Mouse (Mus musculus) CH12.LX (cell line): ENCODE results near the gene Stt3a. TPM values are rescaled to one million over a fixed set of nuclear protein-coding genes. Genes with fewer than 3 reads are reported as not detected.

ENCODE experiments used
- DNase-seq: peaks from one replicate; pipeline ENCODE4 v3.0.0-alpha.2; 2013; ENCODE audit errors: extremely low read depth
- H3K27ac ChIP-seq: 2 replicates; pipeline ENCODE4 v1.5.1; 2012; ENCODE audit warnings: low read depth, mild to moderate bottlenecking, control low read depth, moderate library complexity; ENCODE audit not compliant: insufficient read depth
- H3K27me3 ChIP-seq: replicated peaks from 2 replicates; pipeline ENCODE3; 2012; ENCODE audit warnings: inconsistent platforms
- H3K36me3 ChIP-seq, 2 experiments: replicated peaks in 1 of 2; 2 replicates each; pipeline versions ENCODE3 to v1.6.1; 2012; ENCODE audit warnings: inconsistent platforms in 1 of 2, low read length in 1 of 2, mild to moderate bottlenecking in 1 of 2, mixed read lengths in 1 of 2, moderate library complexity in 1 of 2; ENCODE audit not compliant: control insufficient read depth in 1 of 2, insufficient read depth in 1 of 2
- H3K4me1 ChIP-seq, 2 experiments: 2 replicates each; pipeline ENCODE4 v1.6.1; 2012; ENCODE audit warnings: inconsistent platforms in 1 of 2, moderate library complexity in 1 of 2; ENCODE audit not compliant: insufficient read depth in 2 of 2, control insufficient read depth in 1 of 2
- H3K4me2 ChIP-seq: 2 replicates; pipeline ENCODE4 v1.6.1; 2012; ENCODE audit warnings: low read depth, mild to moderate bottlenecking, control low read depth; ENCODE audit not compliant: poor library complexity, insufficient read depth, severe bottlenecking
- H3K4me3 ChIP-seq, 3 experiments: fragments of 150-350 bp in 1 of 3; sonication (generic) in 1 of 3; replicated peaks in 1 of 3; 2 replicates each; pipeline versions ENCODE3 to v1.5.1; 2011 to 2012; ENCODE audit warnings: low read depth in 2 of 3, low read length in 2 of 3, mild to moderate bottlenecking in 2 of 3, moderate library complexity in 2 of 3, control low read depth in 1 of 3, improper control_type of control experiment in 1 of 3, inconsistent platforms in 1 of 3, mixed read lengths in 1 of 3; ENCODE audit not compliant: poor library complexity in 1 of 3
- H3K79me2 ChIP-seq: replicated peaks from 2 replicates; pipeline ENCODE4 v1.6.1; 2012; ENCODE audit warnings: mild to moderate bottlenecking, moderate library complexity; ENCODE audit not compliant: control insufficient read depth, poor library complexity, insufficient read depth, severe bottlenecking; ENCODE audit errors: extremely low read depth
- H3K9ac ChIP-seq: 2 replicates; pipeline ENCODE4 v1.6.1; 2012; ENCODE audit warnings: low read depth, mild to moderate bottlenecking, control low read depth, moderate library complexity; ENCODE audit not compliant: insufficient read depth
- H3K9me3 ChIP-seq: replicated peaks from 2 replicates; pipeline ENCODE3; 2012; ENCODE audit warnings: low read length, inconsistent platforms, mixed read lengths
- BHLHE40 ChIP-seq: IDR thresholded peaks from 2 replicates; pipeline ENCODE4 v1.6.1; 2011; ENCODE audit warnings: mild to moderate bottlenecking, low read depth, low read length, improper control_type of control experiment
- CHD1 ChIP-seq: IDR thresholded peaks from 2 replicates; pipeline ENCODE4 v1.6.1; 2012; ENCODE audit warnings: low read depth, low read length, improper control_type of control experiment, inconsistent platforms
- CHD2 ChIP-seq: IDR thresholded peaks from 2 replicates; pipeline ENCODE4 v1.6.1; 2011; ENCODE audit warnings: low read length, improper control_type of control experiment
- CTCF ChIP-seq, 2 experiments: IDR thresholded peaks in 1 of 2; conservative IDR thresholded peaks in 1 of 2; 2 replicates each; pipeline ENCODE4 v1.5.1; 2011 to 2012; ENCODE audit warnings: low read depth in 2 of 2, low read length in 2 of 2, improper control_type of control experiment in 1 of 2, inconsistent platforms in 1 of 2, mild to moderate bottlenecking in 1 of 2, moderate library complexity in 1 of 2
- E2F4 ChIP-seq: IDR thresholded peaks from 2 replicates; pipeline ENCODE4 v1.6.1; 2011; ENCODE audit warnings: low read depth, low read length, improper control_type of control experiment; ENCODE audit not compliant: insufficient replicate concordance
- ELF1 ChIP-seq: IDR thresholded peaks from 2 replicates; pipeline ENCODE4 v1.6.1; 2014; ENCODE audit warnings: low read depth, mild to moderate bottlenecking, inconsistent platforms, low read length, improper control_type of control experiment
- EP300 ChIP-seq: IDR thresholded peaks from 2 replicates; pipeline ENCODE4 v1.6.1; 2011; ENCODE audit warnings: low read length, improper control_type of control experiment
- ETS1 ChIP-seq: conservative IDR thresholded peaks from 2 replicates; pipeline ENCODE4 v1.6.1; 2012; ENCODE audit warnings: low read depth, mild to moderate bottlenecking, inconsistent platforms, low read length, improper control_type of control experiment, moderate library complexity
- GABPA ChIP-seq: IDR thresholded peaks from 2 replicates; pipeline ENCODE4 v1.6.1; 2012; ENCODE audit warnings: low read depth, low read length, improper control_type of control experiment, inconsistent platforms; ENCODE audit not compliant: insufficient replicate concordance
- HCFC1 ChIP-seq: IDR thresholded peaks from 2 replicates; pipeline ENCODE4 v1.6.1; 2012; ENCODE audit warnings: low read depth, mild to moderate bottlenecking, inconsistent platforms, low read length, improper control_type of control experiment
- IRF4 ChIP-seq: IDR thresholded peaks from 2 replicates; pipeline ENCODE4 v1.6.1; 2014; ENCODE audit warnings: low read depth, mild to moderate bottlenecking, inconsistent platforms, low read length, improper control_type of control experiment
- JUN ChIP-seq: IDR thresholded peaks from 2 replicates; pipeline ENCODE4 v1.6.1; 2011; ENCODE audit warnings: low read depth, mild to moderate bottlenecking, low read length, improper control_type of control experiment, moderate library complexity; ENCODE audit not compliant: insufficient read depth
- JUND ChIP-seq: conservative IDR thresholded peaks from 2 replicates; pipeline ENCODE4 v1.6.1; 2011; ENCODE audit warnings: low read depth, low read length, improper control_type of control experiment
- KAT2A ChIP-seq: IDR thresholded peaks from 2 replicates; pipeline ENCODE4 v1.6.1; 2012; ENCODE audit warnings: low read length, improper control_type of control experiment, inconsistent platforms; ENCODE audit not compliant: insufficient replicate concordance
- MAFK ChIP-seq: IDR thresholded peaks from 2 replicates; pipeline ENCODE4 v1.6.1; 2011; ENCODE audit warnings: low read length, improper control_type of control experiment; ENCODE audit not compliant: insufficient replicate concordance
- MAX ChIP-seq: IDR thresholded peaks from 2 replicates; pipeline ENCODE4 v1.6.1; 2011; ENCODE audit warnings: low read length, improper control_type of control experiment
- MAZ ChIP-seq: IDR thresholded peaks from 2 replicates; pipeline ENCODE4 v1.6.1; 2012; ENCODE audit warnings: low read depth, mild to moderate bottlenecking, inconsistent platforms, low read length, improper control_type of control experiment, moderate library complexity
- MEF2A ChIP-seq: IDR thresholded peaks from 2 replicates; pipeline ENCODE4 v1.6.1; 2014; ENCODE audit warnings: low read depth, mild to moderate bottlenecking, inconsistent platforms, low read length, improper control_type of control experiment, borderline replicate concordance
- MXI1 ChIP-seq: IDR thresholded peaks from 2 replicates; pipeline ENCODE4 v1.6.1; 2011; ENCODE audit warnings: mild to moderate bottlenecking, low read depth, low read length, improper control_type of control experiment
- MYC ChIP-seq: IDR thresholded peaks from 2 replicates; pipeline ENCODE4 v1.6.1; 2011; ENCODE audit warnings: low read depth, mild to moderate bottlenecking, improper control_type of control experiment, low read length
- NELFE ChIP-seq: IDR thresholded peaks from 2 replicates; pipeline ENCODE4 v1.6.1; 2011; ENCODE audit warnings: low read depth, low read length, improper control_type of control experiment
- NRF1 ChIP-seq: IDR thresholded peaks from 2 replicates; pipeline ENCODE4 v1.6.1; 2014; ENCODE audit warnings: low read depth, mild to moderate bottlenecking, inconsistent platforms, low read length, improper control_type of control experiment, moderate library complexity
- PAX5 ChIP-seq: IDR thresholded peaks from 2 replicates; pipeline ENCODE4 v1.6.1; 2012; ENCODE audit warnings: low read length, inconsistent platforms, mixed read lengths
- POLR2A ChIP-seq: IDR thresholded peaks from 2 replicates; pipeline ENCODE4 v1.6.1; 2011; ENCODE audit warnings: low read depth, mild to moderate bottlenecking, improper control_type of control experiment, low read length
- POLR2AphosphoS2 ChIP-seq: IDR thresholded peaks from 2 replicates; pipeline ENCODE4 v1.6.1; 2011; ENCODE audit warnings: low read depth, low read length, improper control_type of control experiment
- RAD21 ChIP-seq: IDR thresholded peaks from 2 replicates; pipeline ENCODE4 v1.6.1; 2011; ENCODE audit warnings: low read depth, mild to moderate bottlenecking, low read length, improper control_type of control experiment, moderate library complexity
- RCOR1 ChIP-seq: conservative IDR thresholded peaks from 2 replicates; pipeline ENCODE4 v1.6.1; 2012; ENCODE audit warnings: low read depth, mild to moderate bottlenecking, inconsistent platforms, low read length, improper control_type of control experiment
- SIN3A ChIP-seq: IDR thresholded peaks from 2 replicates; pipeline ENCODE4 v1.6.1; 2012; ENCODE audit warnings: low read length, improper control_type of control experiment, inconsistent platforms
- SMC3 ChIP-seq: IDR thresholded peaks from 2 replicates; pipeline ENCODE4 v1.6.1; 2011; ENCODE audit warnings: low read depth, low read length, improper control_type of control experiment
- TBP ChIP-seq: conservative IDR thresholded peaks from 2 replicates; pipeline ENCODE4 v1.6.1; 2011; ENCODE audit warnings: low read depth, low read length, improper control_type of control experiment
- TCF12 ChIP-seq: IDR thresholded peaks from 2 replicates; pipeline ENCODE4 v1.6.1; 2014; ENCODE audit warnings: low read depth, mild to moderate bottlenecking, inconsistent platforms, low read length, improper control_type of control experiment
- UBTF ChIP-seq: IDR thresholded peaks from 2 replicates; pipeline ENCODE4 v1.6.1; 2012; ENCODE audit warnings: low read depth, mild to moderate bottlenecking, inconsistent platforms, low read length, improper control_type of control experiment, moderate library complexity
- USF1 ChIP-seq: IDR thresholded peaks from 2 replicates; pipeline ENCODE4 v1.6.1; 2014; ENCODE audit warnings: low read depth, mild to moderate bottlenecking, inconsistent platforms, low read length, improper control_type of control experiment
- USF2 ChIP-seq: conservative IDR thresholded peaks from 2 replicates; pipeline ENCODE4 v1.6.1; 2011; ENCODE audit warnings: low read depth, low read length, improper control_type of control experiment
- ZC3H11A ChIP-seq: IDR thresholded peaks from 2 replicates; pipeline ENCODE4 v1.6.1; 2012; ENCODE audit warnings: low read depth, mild to moderate bottlenecking, inconsistent platforms, low read length, improper control_type of control experiment
- ZKSCAN1 ChIP-seq: IDR thresholded peaks from 2 replicates; pipeline ENCODE4 v1.6.1; 2012; ENCODE audit warnings: low read depth, inconsistent platforms, low read length, improper control_type of control experiment, borderline replicate concordance
- ZMIZ1 ChIP-seq: IDR thresholded peaks from 2 replicates; pipeline ENCODE4 v1.6.1; 2012; ENCODE audit warnings: low read depth, mild to moderate bottlenecking, inconsistent platforms, low read length, improper control_type of control experiment
- ZNF384 ChIP-seq: IDR thresholded peaks from 2 replicates; pipeline ENCODE4 v1.6.1; 2012; ENCODE audit warnings: low read depth, low read length, improper control_type of control experiment, inconsistent platforms
- dilution Hi-C: fragments of 300-500 bp; cut with MboI; formaldehyde crosslinking; loops from 2 replicates; pipeline ENCODE4 v1.14.3; 2020; ENCODE audit warnings: low sequenced_read_pairs; ENCODE audit not compliant: extremely low pct_unique_long_range_greater_than_20kb, extremely low pct_ligation_motif_present
- in situ Hi-C: fragments of 300-500 bp; cut with MboI; formaldehyde crosslinking; loops from 3 replicates; pipeline ENCODE4 v1.14.3; 2019; ENCODE audit warnings: low sequenced_read_pairs, low pct_ligation_motif_present, low pct_unique_long_range_greater_than_20kb, mixed read lengths
- polyA plus RNA-seq: library from polyadenylated mRNA; unstranded; fragments of >175 nt; gene quantifications from 2 replicates; pipeline ENCODE4 v1.2.1, GENCODE M21; 2012; ENCODE audit warnings: low read depth; ENCODE audit not compliant: insufficient read length
- total RNA-seq, 2 experiments: library from RNA; depleted of rRNA; stranded (reverse); fragments of 300-350 nt in 1 of 2; fragments of >200 nt in 1 of 2; gene quantifications; 2 replicates each; pipeline ENCODE4 v1.2.3; 2012 to 2014

Stt3a gene
- total and polyA plus RNA-seq, 3 experiments, result 280 to 559 (median 395) TPM

DNA sequence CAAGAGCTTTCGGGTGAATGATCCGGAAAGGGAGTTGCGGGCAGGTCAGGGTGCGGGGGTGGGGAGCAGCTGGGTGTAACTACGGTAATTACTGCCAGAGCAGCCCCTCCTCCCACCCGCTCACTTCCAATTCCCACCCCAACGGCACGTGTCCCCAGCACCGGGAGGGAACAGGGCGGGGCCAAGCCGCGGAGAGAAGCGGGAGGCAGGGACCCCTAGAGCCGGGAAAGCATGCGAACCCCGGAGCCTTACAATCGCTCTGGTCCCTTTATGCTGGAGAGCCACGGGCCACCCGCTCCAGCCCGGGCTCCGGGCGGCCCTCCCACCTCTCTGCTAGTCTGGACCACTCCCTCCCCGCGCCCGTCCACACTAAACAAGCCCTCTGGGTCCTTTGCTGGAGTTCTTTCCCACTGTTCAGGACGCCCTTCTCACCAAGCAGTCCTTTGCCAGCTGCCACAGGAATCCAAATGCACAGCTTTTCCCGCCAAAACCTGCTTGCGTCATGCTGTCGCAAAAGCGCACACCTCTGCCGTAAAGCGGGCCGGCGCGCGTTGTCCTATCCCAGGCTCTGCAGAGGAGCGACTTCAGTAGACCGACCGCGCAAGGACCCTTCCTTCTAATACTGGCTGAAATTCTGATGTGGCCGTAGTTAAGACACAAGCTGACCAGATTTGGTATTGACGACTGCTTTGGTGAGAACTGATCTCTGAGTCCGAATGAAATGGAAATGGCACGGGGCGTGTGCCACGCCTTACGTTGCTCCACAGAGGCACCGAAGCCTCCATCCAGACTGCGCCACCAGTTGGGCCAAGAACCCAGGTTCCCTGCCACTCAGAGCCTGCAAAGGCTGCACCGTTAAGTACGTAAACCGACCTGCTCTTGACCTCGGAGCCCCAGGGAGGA is 41.1 kb downstream of the Stt3a start:
- dilution Hi-C loops, result no loop called here
- H3K36me3 ChIP-seq, result peaks cover 15 to 49% of the 10 kb centered on the region in 2 experiments
- H3K9me3 ChIP-seq, result no peaks in the 10 kb centered on the region
- peak overlapping the region; percentile 92 for H3K4me2 ChIP-seq
- peak; percentile 89 for DNase-seq
- peak overlapping the region; percentile 70 for H3K27ac ChIP-seq
- H3K27me3 ChIP-seq, result no peaks in the 10 kb centered on the region
- TF ChIP-seq MAZ (0 out of 2 replicates have a peak, but pooled peaks have one; percentile 56), USF2 (no peak), ZNF384 (no peak), SIN3A (peak; percentile 93), ELF1 (peak; percentile 42), KAT2A (peak; percentile 55; the same call in 1 of the 2 replicates), JUND (no peak), ETS1 (0 out of 2 replicates have a peak, but pooled peaks have one; percentile 17), POLR2A (peak; percentile 81), E2F4 (peak; percentile 99), ZC3H11A (no peak), NELFE (peak; percentile 76), MYC (peak; percentile 67; the same call in 1 of the 2 replicates), RCOR1 (0 out of 2 replicates have a peak, but pooled peaks have one; percentile 22), PAX5 (no peak), NRF1 (peak; percentile 27; the same call in 1 of the 2 replicates), IRF4 (no peak), POLR2AphosphoS2 (peak; percentile 93), CTCF (conservative IDR thresholded peaks at IDR 0.05 in 1 of 2, IDR thresholded peaks at IDR 0.05 in 1 of 2; ENCODE audit: low read depth in 2 of 2, low read length in 2 of 2) (no peak), GABPA (no peak), CHD1 (no peak), HCFC1 (peak; percentile 74), MXI1 (peak; percentile 74), RAD21 (no peak), ZKSCAN1 (no peak), SMC3 (no peak), MAFK (no peak), MEF2A (peak; percentile 8; the same call in 1 of the 2 replicates), CHD2 (peak; percentile 78), JUN (no peak), ZMIZ1 (peak; percentile 63), EP300 (no peak), BHLHE40 (peak; percentile 86), TCF12 (peak; percentile 97), TBP (peak; percentile 87), USF1 (no peak), UBTF (0 out of 2 replicates have a peak, but pooled peaks have one; percentile 51), MAX (peak; percentile 19; the same call in 1 of the 2 replicates)
- H3K79me2 ChIP-seq, result peaks cover 17% of the 10 kb centered on the region
- in situ Hi-C loops, result no loop called here
- peaks cover 0 to 27% of the 10 kb centered on the region in 2 experiments; a peak in 1 of 4 replicates for H3K4me1 ChIP-seq
- peak overlapping the region; percentile 79 for H3K9ac ChIP-seq
- peak overlapping the region; percentile 69 to 88 (median 80) for H3K4me3 ChIP-seq
